Mouse (Mus musculus) CD4-positive, CD25-positive, alpha-beta regulatory T cell, adult 4 months (primary cell): Measurements from ENCODE around the gene F9. TPM values are rescaled to one million over a fixed set of nuclear protein-coding genes. Genes with fewer than 3 reads are reported as not detected.
"Not testable (repeated sequence)": the region's sequence is repeated elsewhere in the genome, so short reads cannot be mapped to it uniquely, and the experiment has no call there.

Experiments used
- ATAC-seq: one replicate; pipeline ENCODE4 v1.8.0; 2017
- polyA plus RNA-seq, 2 experiments: library from polyadenylated mRNA; unstranded; fragments of 100-300 nt; shearing (Covaris generic); gene quantifications; one replicate each; pipeline ENCODE4 v1.2.1; 2017

F9 gene
- not detected for polyA plus RNA-seq

DNA sequence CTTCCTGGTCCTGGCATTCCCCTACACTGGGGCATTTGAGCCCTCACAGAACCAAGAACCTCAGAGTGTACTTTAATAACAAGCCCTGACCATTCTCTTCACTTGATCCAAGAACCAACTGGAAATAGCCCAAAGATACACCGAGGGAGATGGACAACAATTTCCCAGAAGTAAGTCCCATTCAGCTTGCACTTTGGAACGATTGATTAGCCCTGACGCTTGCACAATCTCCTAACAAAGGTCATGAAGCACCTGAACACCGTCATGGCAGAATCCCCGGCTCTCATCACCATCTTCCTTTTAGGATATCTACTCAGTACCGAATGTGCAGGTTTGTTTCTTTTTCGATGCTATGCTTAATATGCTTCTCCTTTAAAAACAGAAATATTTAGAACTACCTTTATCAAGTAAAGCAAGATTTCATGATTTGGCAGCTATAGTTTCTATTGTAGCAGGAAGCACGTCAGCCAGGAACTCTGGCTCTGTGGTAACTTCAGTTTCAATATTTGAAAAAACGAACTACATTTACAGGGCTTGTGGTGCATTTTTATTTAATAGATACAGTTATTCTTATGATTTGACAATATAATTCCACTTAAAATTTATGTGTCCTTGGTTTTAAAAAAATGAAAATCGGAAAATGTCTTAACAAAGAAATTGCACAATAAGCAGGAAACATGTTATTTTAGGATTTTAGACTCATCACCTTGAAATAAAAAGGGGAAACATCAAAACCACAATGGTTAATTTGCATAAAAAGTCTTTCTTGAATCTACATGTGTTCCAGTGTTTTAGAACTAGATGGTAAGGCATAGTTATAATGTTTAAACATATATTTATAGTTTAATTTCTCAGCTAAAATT is at the start of gene F9:
Gene F9 (plus strand): TSS at position 244 of the 863 bp plus-strand sequence.
- no peak for ATAC-seq

DNA sequence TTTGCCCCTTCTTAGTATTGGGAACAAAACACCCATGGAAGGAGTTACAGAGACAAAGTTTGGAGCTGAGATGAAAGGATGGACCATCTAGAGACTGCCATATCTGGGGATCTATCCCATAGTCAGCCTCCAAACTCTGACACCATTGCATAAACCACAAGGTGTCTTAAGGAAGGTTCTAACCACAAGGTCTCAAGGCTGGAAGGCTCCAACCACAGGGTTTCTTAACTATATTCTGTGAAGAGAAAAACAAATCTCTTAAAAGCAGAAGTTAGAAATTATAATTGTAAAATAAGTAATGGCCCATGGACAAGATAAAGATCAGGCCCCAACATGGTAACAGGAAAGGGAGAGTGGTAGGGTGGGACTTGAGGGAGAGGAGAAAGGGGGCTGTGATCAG is 29.5 kb upstream of the F9 start:
- ATAC-seq = not testable (repeated sequence)

DNA sequence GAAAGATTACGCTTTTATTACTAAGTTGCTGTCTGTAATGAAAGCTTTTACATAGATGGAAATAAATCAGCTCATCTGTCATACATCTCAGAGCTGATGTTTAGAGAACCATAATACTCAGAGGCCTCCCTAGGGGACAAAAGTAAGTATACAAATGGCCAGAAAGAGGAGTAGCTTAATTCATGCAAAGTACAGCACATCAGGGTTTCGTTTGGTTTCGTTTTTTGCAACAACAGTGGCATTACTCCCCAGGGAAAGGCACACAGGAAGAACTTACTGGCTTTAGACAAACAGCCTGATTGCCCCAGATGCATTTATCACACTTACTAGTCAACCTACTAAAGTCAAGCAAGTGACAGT is 800 bp downstream of the F9 start:
- no peak for ATAC-seq

DNA sequence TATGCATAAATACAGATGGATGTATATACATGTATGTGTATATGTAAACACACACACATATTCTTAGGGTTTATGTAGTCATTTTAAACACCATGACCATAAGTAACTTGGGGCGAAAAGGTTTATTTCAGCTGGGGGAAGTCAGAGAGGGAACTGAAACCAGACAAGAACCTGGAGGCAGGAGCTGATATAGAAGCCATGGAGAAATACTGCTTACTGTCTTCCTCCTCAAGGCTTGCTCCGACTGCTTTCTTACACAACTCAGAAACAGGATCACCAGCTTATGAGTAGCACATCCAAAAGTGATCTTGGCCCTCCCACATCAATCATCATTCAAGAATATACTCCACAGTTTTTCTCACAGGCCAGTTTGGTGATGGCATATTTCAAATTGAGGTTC is 2.2 kb downstream of the F9 start:
- ATAC-seq = no peak

DNA sequence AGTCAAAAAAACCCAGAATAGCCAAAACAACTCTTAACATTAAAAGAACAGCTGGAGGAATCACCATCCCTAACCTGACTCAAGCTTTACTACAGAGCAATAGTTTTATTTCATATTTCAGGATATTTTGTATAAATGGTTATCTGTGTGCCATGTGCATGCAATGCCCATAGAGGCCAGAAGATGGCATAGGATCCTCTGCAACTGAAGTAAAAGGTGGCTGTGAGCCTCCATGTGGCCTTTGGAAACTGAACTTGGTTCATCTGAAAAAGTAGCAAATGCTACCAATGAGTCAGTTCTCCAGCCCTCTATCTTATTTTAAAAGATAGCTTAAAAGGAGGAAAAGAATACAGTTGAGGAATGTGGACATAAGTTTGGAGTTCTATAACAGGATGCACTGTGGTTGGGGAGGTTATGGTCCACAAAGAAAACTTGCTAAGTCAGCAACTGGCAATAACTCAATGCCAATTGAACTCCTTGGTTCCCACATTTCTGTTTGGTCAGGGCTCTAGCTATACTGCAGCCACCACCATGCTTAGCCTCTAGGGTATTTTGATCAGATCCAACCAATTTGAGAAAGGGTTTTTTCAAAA is 13.9 kb downstream of the F9 start:
- peak; percentile 47 for ATAC-seq

DNA sequence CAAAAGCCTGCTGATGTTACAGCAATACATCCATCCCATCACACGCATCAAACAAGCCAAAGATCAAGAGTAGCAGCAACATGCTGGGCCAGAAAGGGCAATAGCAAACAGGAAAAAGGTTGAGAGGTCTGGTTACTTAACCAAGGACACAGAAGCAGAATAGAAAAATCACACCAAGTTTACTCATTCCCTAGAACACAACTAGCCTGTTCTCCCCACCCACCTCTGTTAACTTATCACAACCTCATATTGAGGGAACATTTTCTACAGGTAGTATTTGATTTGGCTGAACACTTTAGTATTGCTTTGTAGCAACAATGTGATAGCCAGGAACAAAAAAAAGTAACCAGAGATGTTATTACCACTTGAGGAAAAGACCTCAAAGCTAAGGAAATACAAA is 15.3 kb downstream of the F9 start:
- ATAC-seq = no peak

DNA sequence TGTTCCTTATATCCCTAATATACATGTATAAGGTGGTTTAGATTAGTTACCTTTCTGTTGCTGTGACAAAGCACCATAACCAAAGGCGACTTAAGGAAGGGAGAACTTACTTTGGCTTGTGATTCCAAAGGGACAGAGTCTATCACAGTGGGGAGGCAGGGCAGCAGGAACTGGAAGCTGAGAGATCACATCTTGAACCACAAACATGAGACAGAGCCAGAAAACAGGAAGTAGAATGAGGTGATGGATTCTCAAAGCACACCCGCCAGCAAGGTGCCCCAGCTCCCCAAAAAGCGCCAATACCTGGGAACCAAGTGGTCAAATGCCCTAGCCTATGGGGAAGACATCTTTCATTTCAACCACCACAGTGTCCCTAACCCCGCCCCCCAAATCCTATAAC is 21.7 kb downstream of the F9 start:
- ATAC-seq = no peak

DNA sequence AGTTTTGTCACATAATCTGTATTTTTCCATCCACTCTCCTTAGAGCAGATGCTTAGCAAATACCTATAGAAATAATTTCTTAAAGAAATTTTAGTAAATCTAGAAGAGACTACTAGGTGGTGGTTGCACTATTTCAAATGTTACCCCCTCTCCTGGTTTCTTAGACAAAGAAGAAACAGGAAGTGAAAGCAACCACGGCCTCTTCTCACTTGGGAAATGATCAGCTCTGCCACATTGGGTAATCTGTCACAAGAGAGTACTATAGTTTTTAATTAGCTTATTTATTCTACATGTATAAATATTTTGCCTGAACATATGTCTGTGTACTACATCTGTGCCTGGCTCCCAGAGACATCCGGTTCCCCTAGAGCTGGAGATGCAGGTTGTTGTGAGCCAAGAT is 22.3 kb downstream of the F9 start:
- no peak for ATAC-seq

DNA sequence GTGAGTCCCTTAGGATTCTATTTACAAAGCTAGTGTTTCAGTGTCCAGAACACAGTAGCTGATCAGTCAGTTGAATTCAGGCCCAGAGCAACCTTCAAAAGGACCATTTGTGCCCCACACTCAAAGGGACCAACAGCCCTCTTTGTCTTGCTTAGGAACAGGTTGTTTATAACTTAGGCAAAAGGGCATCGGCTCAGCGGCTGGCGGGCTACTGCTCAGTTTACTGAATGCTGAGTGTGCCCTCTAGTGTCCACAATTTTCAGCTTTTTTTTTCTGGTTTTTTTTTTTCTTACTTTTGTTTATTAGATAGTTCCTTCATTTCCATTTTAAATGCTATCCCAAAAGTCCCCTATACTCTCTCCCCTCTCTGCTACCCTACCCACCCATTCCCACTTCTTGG is 27.4 kb downstream of the F9 start:
- no peak for ATAC-seq

DNA sequence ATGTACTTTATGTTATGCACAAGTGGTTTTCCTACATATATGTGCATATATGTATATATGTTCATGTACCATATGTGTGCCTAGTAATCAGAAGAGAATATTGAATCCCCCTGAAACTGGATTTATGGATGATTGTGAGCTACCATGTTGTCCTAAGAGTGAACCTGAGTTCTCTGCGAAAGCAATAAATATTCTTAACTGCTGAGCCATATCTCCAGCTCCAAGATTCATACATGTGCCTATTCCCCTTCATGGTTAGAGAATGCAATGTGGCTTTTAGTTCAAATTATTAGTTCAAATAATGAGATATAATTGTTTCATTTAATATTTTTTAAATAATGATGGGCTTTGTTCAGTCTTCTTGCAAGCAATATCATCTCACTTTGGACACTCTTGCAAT is 55.5 kb downstream of the F9 start:
- ATAC-seq = no peak

DNA sequence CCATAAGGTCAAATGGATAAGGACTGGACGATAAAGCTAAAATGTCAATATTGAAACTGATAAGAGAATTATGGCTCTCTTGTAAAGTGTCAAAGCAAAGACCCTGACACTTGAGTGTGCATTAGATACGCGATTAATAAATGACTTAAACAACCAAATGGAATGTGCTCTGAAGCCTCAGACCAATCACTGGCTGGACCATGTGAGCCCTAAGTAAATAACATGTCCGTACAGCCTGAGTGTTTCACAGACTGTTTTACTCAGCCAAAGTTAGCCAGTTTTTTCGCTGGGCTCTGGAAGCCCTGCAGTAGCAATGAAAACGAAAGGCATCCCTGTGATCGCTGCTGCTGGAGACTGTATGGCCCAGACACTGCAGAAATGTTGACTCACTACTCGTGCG is 55.9 kb downstream of the F9 start:
- no peak for ATAC-seq

DNA sequence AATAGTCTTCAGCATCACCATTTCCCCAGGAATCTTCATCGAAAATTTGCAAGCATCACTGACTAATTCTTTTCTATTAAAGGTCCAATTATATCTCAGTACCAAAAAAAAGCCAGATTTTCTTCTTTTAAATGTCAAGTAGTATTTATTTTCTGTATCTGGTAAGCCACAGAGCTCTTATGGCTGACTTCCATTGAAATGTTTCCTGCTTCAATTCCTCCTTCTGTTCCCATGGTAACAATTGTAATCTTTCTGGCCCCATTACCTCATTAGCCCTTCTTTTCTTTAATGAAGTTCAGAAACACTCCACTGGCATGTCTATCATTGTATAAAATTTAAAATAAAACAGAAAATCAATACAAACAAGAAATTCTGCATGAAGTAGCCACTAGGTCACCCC is 76.1 kb downstream of the F9 start:
- ATAC-seq = no peak

Other genes starting within 250 kb of the F9 start
- not detected for gene Mcf2, start 179.6 kb downstream of the F9 start, polyA plus RNA-seq